Mouse (Mus musculus): ENCODE data around the gene Arhgef3. TPM values are rescaled to one million over a fixed set of nuclear protein-coding genes. Genes with fewer than 3 reads are reported as not detected.

Gene Arhgef3
- polyA plus RNA-seq, 1 experiment, result 2.6 TPM

DNA sequence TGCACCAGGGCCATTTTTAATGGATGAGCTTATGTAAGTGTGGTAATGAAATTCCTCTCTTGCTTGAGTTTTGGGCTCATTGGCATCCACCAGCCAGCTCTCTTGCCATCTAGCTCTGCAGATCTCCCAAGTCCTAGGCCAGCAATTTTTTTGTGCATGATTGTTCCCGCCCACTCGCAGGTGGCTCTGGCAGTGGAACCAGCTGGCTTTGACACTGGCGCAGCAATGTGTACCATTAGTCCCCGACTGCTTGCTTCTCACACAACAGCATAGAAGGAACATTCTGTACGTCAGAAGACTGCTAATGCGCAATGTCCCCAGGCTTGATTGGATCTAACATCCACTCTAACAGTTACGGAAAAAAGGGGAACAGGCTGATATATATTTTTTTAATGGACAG is 105.0 kb downstream of the Arhgef3 start:
- no peak overlapping the region for H3K9ac ChIP-seq (ENCODE audit: low read depth, poor library complexity, severe bottlenecking)

DNA sequence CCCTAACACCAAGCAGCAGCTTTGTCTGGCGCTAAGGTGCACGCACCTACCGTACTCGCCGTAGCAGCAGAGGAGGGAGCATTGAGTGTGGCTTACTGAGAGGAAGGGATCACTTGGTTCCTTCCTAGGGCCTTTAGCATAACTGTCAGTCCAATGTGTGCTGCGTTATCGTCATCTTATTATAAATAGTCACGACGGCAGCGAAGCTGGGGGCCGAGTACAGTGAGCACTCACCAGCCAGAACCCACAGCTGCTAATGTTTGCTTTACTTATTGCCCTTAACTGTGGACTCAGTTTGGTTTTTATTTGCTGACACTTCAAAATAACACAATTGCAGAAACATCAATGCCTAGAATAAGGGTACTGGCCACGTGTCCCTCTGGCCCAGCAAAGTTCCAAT is 105.6 kb downstream of the Arhgef3 start:
- Histone ChIP-seq H3K9ac (ENCODE audit: low read depth, poor library complexity, severe bottlenecking) (no peak overlapping the region), H3K9me3 (replicated peaks; ENCODE audit: control insufficient read depth, insufficient read depth, low read length, poor library complexity, severe bottlenecking) (no peaks in the 10 kb centered on the region), H3K36me3 (ENCODE audit: control insufficient read depth, insufficient read depth, low read length, poor library complexity, severe bottlenecking) (no peaks in the 10 kb centered on the region), H3K27me3 (ENCODE audit: control insufficient read depth, insufficient read depth, low read length, poor library complexity, severe bottlenecking) (no peaks in the 10 kb centered on the region), H3K4me1 (ENCODE audit: control insufficient read depth, insufficient read depth, low read length) (no peaks in the 10 kb centered on the region), H3K27ac (ENCODE audit: insufficient read depth, low read length) (no peak overlapping the region), H3K4me3 (ENCODE audit: low read depth, low read length) (no peak overlapping the region)
- no peak for TF ChIP-seq POLR2A (IDR thresholded peaks at IDR 0.05; ENCODE audit: insufficient read depth, low read length)
- no peak for TF ChIP-seq EP300 (IDR thresholded peaks at IDR 0.05; ENCODE audit: insufficient read depth, low read depth, low read length)
- TF ChIP-seq CTCF (IDR thresholded peaks at IDR 0.05; ENCODE audit: low read depth, low read length), result no peak

More for the DNA sequence above, 105.0 kb downstream of the Arhgef3 start:
- H3K4me1 ChIP-seq (ENCODE audit: control insufficient read depth, insufficient read depth, low read length), result no peaks in the 10 kb centered on the region
- no peaks in the 10 kb centered on the region for H3K9me3 ChIP-seq (replicated peaks; ENCODE audit: control insufficient read depth, insufficient read depth, low read length, poor library complexity, severe bottlenecking)
- no peak for TF ChIP-seq CTCF (IDR thresholded peaks at IDR 0.05; ENCODE audit: low read depth, low read length)
- TF ChIP-seq POLR2A (IDR thresholded peaks at IDR 0.05; ENCODE audit: insufficient read depth, low read length), result no peak
- TF ChIP-seq EP300 (IDR thresholded peaks at IDR 0.05; ENCODE audit: insufficient read depth, low read depth, low read length), result no peak
- no peaks in the 10 kb centered on the region for H3K27me3 ChIP-seq (ENCODE audit: control insufficient read depth, insufficient read depth, low read length, poor library complexity, severe bottlenecking)
- H3K4me3 ChIP-seq (ENCODE audit: low read depth, low read length), result no peak overlapping the region
- no peak overlapping the region for H3K27ac ChIP-seq (ENCODE audit: insufficient read depth, low read length)
- no peaks in the 10 kb centered on the region for H3K36me3 ChIP-seq (ENCODE audit: control insufficient read depth, insufficient read depth, low read length, poor library complexity, severe bottlenecking)

DNA sequence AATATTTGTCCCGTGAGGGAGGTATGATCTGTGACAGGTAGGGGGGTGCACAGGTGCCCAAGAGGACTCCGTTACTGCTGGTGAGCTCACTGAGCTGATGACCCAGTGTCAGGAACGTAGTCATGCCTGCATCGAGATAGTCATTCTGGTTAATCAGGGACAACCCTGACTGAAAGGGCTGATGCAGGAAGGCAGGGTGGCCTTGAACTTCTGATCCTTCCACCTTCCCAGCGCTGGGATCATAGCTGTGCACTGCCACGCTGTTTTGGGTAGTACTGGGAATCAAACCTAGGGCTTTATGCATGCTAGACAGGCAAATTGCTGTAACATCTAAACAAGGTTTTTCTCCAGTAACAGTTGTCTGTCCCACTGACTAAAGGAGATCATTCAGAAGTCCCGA is 109.9 kb downstream of the Arhgef3 start:
- TF ChIP-seq CTCF (IDR thresholded peaks at IDR 0.05; ENCODE audit: low read depth, low read length) (no peak), POLR2A (IDR thresholded peaks at IDR 0.05; ENCODE audit: insufficient read depth, low read length) (no peak), EP300 (IDR thresholded peaks at IDR 0.05; ENCODE audit: insufficient read depth, low read depth, low read length) (no peak)
- Histone ChIP-seq H3K27ac (ENCODE audit: insufficient read depth, low read length) (no peak overlapping the region), H3K36me3 (ENCODE audit: control insufficient read depth, insufficient read depth, low read length, poor library complexity, severe bottlenecking) (no peaks in the 10 kb centered on the region), H3K27me3 (ENCODE audit: control insufficient read depth, insufficient read depth, low read length, poor library complexity, severe bottlenecking) (no peaks in the 10 kb centered on the region), H3K4me1 (ENCODE audit: control insufficient read depth, insufficient read depth, low read length) (no peaks in the 10 kb centered on the region), H3K9ac (ENCODE audit: low read depth, poor library complexity, severe bottlenecking) (no peak overlapping the region), H3K9me3 (replicated peaks; ENCODE audit: control insufficient read depth, insufficient read depth, low read length, poor library complexity, severe bottlenecking) (no peaks in the 10 kb centered on the region), H3K4me3 (ENCODE audit: low read depth, low read length) (no peak overlapping the region)

DNA sequence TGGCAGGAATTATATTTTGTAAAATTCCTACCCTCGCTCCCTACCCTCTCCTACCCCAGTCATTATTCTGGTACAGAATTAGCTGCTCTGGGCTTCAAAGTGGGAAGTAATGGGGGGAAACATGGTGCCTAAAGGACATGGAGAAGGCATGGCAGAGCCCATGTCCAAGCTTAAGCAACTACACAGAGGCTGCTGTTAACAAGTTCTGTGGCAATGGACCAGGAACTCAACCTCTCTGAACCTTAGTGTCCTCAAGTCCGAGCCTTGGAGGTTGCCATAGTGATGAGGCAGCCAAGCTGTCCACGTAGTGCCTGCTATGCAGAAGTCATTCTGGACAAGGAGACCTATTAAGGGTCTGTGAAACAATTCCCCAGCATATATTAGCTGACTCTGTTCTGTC is 111.6 kb downstream of the Arhgef3 start:
- no peak overlapping the region for H3K4me3 ChIP-seq (ENCODE audit: low read depth, low read length)
- peaks cover 1% of the 10 kb centered on the region for H3K4me1 ChIP-seq (ENCODE audit: control insufficient read depth, insufficient read depth, low read length)
- no peaks in the 10 kb centered on the region for H3K9me3 ChIP-seq (replicated peaks; ENCODE audit: control insufficient read depth, insufficient read depth, low read length, poor library complexity, severe bottlenecking)
- no peak overlapping the region for H3K27ac ChIP-seq (ENCODE audit: insufficient read depth, low read length)
- TF ChIP-seq POLR2A (IDR thresholded peaks at IDR 0.05; ENCODE audit: insufficient read depth, low read length) (no peak), EP300 (IDR thresholded peaks at IDR 0.05; ENCODE audit: insufficient read depth, low read depth, low read length) (no peak), CTCF (IDR thresholded peaks at IDR 0.05; ENCODE audit: low read depth, low read length) (no peak)
- H3K27me3 ChIP-seq (ENCODE audit: control insufficient read depth, insufficient read depth, low read length, poor library complexity, severe bottlenecking), result no peaks in the 10 kb centered on the region
- no peak overlapping the region for H3K9ac ChIP-seq (ENCODE audit: low read depth, poor library complexity, severe bottlenecking)
- H3K36me3 ChIP-seq (ENCODE audit: control insufficient read depth, insufficient read depth, low read length, poor library complexity, severe bottlenecking), result no peaks in the 10 kb centered on the region

DNA sequence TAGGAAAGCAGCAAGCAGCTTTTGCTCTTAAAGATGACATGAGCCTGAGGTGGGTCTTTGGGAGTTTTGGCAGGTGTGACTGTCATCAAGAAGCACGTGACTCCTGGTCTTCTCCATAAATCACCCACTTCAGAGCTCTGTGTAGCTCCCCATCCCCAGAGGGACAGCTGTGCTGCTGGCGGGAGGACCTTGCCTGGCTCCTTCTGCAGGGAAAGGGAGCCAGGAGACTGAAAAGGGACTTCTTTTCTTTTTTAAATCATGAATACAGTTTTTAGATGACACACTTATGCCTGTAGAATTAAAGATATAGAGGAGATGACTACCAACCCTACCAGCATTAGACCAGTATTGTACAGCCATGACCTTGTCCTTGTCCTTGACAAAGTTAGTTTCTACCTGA is 113.6 kb downstream of the Arhgef3 start:
- no peaks in the 10 kb centered on the region for H3K9me3 ChIP-seq (replicated peaks; ENCODE audit: control insufficient read depth, insufficient read depth, low read length, poor library complexity, severe bottlenecking)
- no peaks in the 10 kb centered on the region for H3K36me3 ChIP-seq (ENCODE audit: control insufficient read depth, insufficient read depth, low read length, poor library complexity, severe bottlenecking)
- TF ChIP-seq POLR2A (IDR thresholded peaks at IDR 0.05; ENCODE audit: insufficient read depth, low read length) (no peak), EP300 (IDR thresholded peaks at IDR 0.05; ENCODE audit: insufficient read depth, low read depth, low read length) (no peak), CTCF (IDR thresholded peaks at IDR 0.05; ENCODE audit: low read depth, low read length) (no peak)

DNA sequence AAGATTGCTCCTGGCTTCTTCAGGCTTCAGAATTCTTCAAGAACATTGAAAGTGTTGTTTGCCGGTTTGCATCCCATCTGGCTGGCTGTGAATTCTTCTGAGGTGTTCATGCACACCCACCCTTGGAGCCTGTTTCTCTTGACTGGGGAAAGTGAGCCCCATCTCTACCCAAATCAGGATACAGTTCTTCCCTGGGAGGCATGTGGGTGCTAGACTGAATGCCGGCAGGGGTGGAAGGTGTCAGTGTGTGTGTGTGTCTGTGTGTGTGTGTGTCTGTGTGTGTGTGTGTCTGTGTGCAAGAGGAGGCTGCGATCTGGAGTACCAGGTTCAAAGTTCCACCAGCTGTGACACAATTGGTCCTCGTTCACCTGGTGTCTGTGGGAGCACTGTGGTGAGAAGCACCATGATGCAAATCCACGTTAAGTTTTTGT is 114.3 kb downstream of the Arhgef3 start:
- Histone ChIP-seq H3K27me3 (ENCODE audit: control insufficient read depth, insufficient read depth, low read length, poor library complexity, severe bottlenecking) (no peaks in the 10 kb centered on the region), H3K9ac (ENCODE audit: low read depth, poor library complexity, severe bottlenecking) (no peak overlapping the region), H3K9me3 (replicated peaks; ENCODE audit: control insufficient read depth, insufficient read depth, low read length, poor library complexity, severe bottlenecking) (no peaks in the 10 kb centered on the region), H3K36me3 (ENCODE audit: control insufficient read depth, insufficient read depth, low read length, poor library complexity, severe bottlenecking) (no peaks in the 10 kb centered on the region), H3K4me3 (ENCODE audit: low read depth, low read length) (no peak overlapping the region), H3K27ac (ENCODE audit: insufficient read depth, low read length) (no peak overlapping the region), H3K4me1 (ENCODE audit: control insufficient read depth, insufficient read depth, low read length) (peaks cover 1% of the 10 kb centered on the region)
- TF ChIP-seq CTCF (IDR thresholded peaks at IDR 0.05; ENCODE audit: low read depth, low read length) (no peak), POLR2A (IDR thresholded peaks at IDR 0.05; ENCODE audit: insufficient read depth, low read length) (no peak)

More for the DNA sequence above, 113.6 kb downstream of the Arhgef3 start:
- Histone ChIP-seq H3K9ac (ENCODE audit: low read depth, poor library complexity, severe bottlenecking) (no peak overlapping the region), H3K4me3 (ENCODE audit: low read depth, low read length) (no peak overlapping the region), H3K4me1 (ENCODE audit: control insufficient read depth, insufficient read depth, low read length) (peaks cover 1% of the 10 kb centered on the region), H3K27me3 (ENCODE audit: control insufficient read depth, insufficient read depth, low read length, poor library complexity, severe bottlenecking) (no peaks in the 10 kb centered on the region), H3K27ac (ENCODE audit: insufficient read depth, low read length) (no peak overlapping the region)
